Mouse (Mus musculus): ENCODE results near the gene Hic1.

DNA sequence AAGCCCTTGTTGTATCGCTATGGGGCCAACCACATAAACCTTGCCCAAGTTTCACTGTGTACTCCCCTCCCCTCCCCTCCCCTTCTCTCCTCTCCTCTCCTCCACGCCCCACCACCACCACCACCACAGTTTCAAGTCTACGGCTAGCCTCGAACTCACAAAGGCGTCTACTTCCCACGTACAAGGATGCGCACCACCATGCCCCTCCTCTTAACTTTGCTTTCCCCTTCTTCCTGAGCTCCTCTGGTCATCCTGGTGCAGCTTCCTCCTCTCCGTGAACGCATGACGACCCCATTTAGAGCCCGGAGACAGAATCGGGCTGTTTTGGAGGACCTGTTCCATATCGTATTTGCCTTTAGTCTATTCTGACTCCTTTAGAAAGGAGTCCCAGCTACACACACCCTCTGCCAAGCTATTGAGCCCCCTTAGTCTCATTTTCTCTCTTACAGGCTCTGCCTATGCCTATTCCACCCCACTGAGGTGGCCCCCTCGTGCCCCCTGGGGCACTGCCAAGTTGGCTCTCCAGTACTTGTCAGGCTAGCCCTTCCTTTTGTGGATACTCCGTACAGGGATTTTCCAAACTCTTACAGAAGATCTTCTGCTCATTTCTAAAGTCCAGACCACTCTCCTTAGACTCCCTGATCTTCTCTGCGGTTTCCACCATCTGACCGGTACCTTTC, 2.0 kb upstream of the Hic1 start:
- TF ChIP-seq CTCF (IDR thresholded peaks at IDR 0.05; ENCODE audit: low read depth, low read length): no peak
- no peak for TF ChIP-seq POLR2A (IDR thresholded peaks at IDR 0.05; ENCODE audit: borderline replicate concordance, low read depth, low read length)
